Mouse (Mus musculus): ENCODE measurements around the gene Ift74. TPM values are rescaled to one million over a fixed set of nuclear protein-coding genes. Genes with fewer than 3 reads are reported as not detected.
A peak's percentile ranks its signal among the peaks of the same experiment; 100 is the strongest.
"Not testable (repeated sequence)": the region's sequence is repeated elsewhere in the genome, so short reads cannot be mapped to it uniquely, and the experiment has no call there.

Gene Ift74
- total RNA-seq, 2 experiments from 2014 or later, result 6.8 to 7.4 TPM

DNA sequence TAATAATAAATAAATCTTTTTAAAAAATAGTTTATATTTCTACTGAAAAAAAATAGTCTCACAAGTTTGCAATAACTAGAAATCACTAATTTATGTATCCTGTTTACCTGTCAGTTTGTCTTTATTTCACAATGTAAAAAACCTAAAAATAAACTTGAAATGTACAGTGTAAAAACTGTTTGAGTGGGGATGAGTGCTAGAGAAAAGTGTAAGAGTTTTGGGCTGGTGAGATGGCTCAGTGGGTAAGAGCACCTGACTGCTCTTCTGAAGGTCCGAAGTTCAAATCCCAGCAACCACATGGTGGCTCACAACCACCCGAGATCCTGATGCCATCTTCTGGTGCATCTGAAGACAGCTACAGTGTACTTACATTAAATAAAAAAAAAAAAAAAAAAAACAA lies 75.5 kb downstream of the Ift74 start:
- intact Hi-C loops (cut with DNase I), result loop anchor here (2.0 kb wide), 1 partner anchor 53 kb away; no protein-coding TSS in a partner anchor
- DNase-seq, result not testable (repeated sequence)

DNA sequence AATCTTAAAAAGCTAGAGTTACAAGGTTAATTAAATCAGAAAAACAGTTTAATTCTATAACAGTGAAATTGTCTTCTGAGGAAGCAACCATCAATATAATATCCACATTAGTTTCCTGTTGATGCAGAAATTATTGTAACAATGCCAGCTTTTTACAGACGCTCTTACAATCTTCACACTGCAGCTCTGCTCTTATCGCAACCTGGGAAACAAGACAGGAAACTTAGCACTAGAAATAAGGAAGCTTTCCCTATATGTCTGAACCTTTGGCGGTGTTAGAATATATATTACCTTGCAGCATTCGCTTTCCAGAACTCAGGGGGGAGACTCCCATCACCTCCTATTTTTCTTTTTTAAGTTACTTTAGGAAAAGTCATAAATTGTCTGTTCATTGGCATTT lies 76.8 kb downstream of the Ift74 start:
- no peak for DNase-seq
- intact Hi-C loops (cut with DNase I), result no loop called here

DNA sequence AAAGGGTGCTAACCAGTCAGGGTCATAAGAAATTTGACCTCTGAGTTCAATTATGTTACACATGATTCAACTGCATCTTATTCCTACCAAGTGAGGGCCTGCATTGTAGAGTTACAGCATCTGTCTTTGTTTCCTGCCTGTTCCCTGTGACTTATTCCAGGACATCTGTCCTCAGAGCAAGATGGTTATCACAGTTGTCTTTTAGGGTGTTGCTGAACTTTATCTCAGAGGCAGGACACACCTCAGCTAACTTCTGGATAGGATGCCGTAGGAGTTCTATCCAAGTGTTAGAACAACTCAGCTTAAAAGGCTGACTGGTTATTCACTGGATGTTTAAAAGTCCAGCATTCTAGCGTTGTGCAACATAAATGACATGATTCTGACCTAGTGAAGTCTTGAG lies 77.9 kb downstream of the Ift74 start:
- intact Hi-C loops (cut with DNase I), result no loop called here
- no peak for DNase-seq

DNA sequence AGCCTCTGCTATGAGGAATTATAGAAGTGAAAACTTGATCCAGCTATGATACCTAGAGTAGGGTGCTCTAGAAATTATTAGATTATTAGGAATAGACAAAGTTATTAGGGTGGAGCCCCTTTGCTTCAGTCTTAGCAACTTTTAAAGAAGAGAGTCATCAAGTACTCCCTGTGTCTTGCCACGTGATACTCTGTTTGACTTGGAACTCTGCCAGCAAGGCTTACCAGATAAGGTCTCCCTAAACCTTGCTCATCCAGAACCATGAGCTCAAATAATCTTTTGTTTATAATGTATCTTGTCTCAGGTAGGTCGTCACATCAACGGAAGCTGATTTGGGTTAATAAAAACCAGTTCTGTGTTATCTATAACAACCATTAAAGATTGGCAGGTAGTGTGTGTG lies 82.1 kb downstream of the Ift74 start:
- no peak for DNase-seq
- intact Hi-C loops (cut with DNase I), result no loop called here

DNA sequence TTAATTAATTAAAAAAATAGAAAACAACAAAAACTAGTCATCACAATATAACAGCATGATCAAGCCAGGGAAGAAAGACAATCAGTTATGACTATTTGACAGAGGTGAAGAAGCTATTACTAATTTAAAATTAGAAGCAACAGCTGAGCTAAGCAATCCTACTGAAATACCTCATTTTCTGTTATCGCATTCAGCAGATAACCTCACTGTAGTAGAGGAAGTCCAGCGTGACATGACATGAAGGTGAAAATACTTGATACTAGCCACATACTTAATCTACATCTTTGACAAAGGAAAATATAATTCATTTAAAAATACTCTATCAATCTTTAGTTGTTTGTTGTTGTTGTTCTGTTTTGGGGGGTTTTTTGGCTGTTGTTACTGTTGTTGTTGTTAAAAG lies 96.7 kb downstream of the Ift74 start:
- intact Hi-C loops (cut with DNase I), result no loop called here
- no peak for DNase-seq

DNA sequence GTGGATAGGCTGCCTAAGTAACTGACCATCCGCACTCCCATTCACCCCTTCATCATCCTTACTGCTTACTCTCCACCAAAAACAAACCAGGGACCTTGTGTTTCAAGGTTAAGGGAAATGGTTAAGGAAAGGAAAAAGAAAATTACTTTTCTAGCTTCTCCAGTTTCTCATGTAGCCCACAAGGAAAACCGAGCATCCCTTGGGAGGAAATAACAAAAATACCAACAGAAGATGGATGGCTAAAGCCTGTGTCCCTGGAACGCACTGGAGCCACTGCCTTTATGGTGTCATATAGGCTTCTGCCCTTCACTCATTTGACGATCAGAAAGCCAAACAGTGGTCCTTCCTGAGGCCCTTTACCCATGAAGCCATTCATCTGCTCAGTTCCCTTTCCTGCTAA lies 97.1 kb downstream of the Ift74 start:
- DNase-seq, result no peak
- intact Hi-C loops (cut with DNase I), result no loop called here

DNA sequence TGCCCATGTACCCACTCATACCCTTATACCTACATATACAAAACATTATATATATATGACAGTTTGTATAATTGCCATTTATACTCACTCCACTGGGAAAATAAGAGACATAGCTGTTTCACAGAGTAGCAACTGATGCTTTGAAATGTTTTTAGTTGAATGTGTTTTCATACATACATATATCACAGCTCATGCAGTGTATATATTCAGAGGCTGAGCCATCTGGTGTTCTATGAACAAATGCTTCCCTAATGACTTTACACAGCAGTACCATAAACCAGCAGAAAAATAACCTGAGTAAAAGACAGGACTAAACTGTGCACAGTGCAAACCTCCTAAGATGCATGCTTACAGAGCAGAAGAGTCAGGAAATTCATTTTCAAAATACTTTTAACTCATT lies 99.5 kb downstream of the Ift74 start:
- no peak for DNase-seq
- intact Hi-C loops (cut with DNase I), result no loop called here

DNA sequence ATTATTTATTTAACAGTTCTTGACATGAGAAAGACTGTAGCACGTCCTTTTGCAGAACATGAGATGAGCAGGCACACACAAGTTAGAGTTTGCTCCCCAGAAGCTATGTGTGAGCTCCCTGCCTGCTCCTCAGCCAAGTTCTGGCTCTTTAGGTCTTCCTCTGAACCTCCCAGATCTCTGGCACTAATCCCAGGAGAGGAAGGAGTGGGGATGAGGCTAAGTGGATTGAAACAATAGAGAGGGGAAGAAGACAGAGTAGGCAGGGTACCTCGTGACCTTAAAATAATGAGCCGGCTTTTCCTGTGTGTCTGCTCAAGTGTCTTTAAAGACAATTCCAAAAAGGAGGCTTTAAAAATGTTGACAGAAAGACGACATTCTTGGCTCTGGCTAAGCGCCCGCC lies 100.9 kb downstream of the Ift74 start:
- intact Hi-C loops (cut with DNase I), result no loop called here
- DNase-seq, result peak; percentile 46 to 52

DNA sequence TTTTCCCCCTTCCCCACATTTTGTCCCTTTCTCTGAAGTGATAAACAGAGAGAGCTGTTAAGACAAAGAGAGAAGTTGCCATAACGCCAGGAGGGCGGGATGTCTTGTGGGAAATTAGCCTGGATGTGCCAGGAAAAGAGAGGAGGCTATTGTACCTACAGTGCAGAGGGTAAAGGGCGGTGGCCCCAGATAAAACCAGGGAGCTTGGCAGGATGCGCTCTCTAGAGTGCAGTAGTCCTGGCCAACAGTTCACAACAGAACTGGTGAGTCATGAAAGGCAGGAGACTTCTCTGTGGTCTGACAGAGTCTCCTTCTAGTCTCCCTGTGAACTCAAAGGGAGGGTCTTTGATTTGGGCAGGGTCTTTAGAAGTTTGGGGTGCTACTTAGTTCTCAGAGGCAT lies 111.5 kb downstream of the Ift74 start:
- intact Hi-C loops (cut with DNase I), result no loop called here
- peak; percentile 46 to 53 for DNase-seq

DNA sequence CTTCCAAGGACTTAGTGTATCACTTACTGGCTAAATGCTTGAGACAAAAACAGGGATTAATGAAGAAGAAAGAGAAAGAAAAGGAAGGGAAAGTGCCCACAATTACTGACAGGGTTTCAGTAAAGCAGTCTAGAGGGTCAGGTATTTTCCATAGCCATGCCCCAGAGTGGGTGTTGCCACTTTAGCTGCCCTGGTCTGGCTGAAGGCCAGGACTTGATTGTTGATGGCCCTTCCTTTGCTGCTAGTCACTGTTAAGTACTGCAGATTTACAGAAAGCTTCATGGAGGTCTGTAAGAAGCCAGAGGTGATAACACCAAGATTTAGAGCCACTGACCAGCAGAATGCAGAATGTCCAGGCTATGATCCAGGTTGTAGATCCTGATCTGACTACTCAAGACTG lies 118.4 kb downstream of the Ift74 start:
- DNase-seq, result no peak
- intact Hi-C loops (cut with DNase I), result no loop called here

DNA sequence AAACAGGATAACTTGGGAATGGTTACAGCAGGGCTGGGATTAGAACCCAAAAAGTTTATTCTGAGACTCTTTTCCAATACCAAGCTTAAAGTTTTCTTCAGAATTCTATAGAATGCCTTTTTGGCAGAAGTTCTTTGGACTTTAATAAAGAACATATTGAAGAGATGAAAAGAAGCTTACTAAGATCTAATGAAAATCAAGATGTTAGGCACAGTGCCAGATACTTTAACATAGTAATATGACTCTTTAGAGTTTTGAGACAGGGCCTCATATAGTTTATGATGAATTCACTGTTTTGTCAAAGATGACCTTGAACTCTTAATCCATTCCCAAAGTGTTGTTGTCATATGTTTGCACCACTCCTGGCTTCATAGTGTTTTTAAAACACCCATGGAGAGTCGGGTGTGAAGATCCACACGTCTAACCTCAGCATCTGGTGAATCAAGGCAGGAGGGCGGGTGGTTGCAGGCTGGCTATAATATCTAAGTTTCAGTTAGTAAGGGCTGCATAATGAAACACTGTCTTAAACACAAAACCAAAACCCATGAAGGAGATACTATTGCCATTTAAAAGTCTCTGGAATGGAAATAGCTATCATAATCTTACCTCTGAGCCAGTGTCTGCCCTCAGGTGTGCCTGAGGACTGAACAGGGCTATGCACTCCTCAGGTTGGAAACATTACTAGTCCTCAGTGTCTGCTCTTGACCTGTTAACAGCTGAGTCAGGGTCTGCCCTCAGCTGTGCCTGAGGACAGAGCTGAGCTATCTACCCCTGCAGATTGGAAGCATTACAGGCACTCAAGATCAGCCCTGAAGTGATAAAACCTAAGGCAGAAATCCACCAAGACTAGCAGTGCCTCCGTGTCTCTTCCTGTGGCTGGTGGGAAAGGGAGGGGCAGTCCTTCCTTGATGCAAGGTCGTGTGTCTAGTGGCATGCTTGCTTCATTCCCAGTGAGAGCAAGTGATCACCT lies 123.3 kb downstream of the Ift74 start:
- DNase-seq, result no peak
- intact Hi-C loops (cut with DNase I), result loop anchor here (5.0 kb wide), 1 partner anchor 65 kb away; no protein-coding TSS in a partner anchor

DNA sequence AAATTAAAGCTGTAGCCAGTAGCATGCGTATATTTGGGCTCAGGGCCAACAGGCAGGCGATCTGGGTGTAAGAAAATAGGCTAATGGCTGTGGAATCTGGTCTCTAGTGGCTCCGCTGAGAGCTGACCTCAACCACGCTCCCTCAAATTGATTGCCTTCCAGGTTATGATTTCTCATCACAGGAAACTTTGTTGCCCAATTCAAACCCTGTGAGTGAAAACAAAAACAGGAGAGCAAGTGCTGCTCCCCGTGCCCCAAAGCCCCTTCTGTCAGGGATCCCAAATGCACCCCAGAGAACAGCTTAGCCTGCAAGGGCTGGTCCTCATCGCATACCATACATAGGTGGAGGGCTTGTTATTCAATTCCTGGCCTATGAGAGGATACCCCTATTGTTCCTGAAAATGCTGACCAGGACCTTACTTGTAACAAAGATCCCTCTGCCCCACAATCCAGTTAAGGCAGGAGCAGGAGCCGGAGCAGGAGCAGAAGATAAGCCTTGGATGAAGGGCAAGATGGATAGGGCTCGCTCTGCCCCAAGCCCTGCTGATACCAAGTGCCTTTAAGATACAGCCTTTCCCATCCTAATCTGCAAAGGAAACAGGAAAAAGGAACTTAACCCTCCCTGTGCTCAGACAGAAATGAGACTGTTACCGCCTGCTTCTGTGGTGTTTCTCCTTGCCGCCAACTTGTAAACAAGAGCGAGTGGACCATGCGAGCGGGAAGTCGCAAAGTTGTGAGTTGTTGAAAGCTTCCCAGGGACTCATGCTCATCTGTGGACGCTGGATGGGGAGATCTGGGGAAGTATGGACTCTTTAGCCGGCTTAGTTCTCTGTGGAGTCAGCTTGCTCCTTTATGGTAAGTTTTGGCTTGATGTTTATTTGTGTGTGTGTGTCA lies 124.8 kb downstream of the Ift74 start, which contains the start of gene Tek:
TSS of gene Tek (plus strand) at position 452 of the 894 bp plus-strand sequence.
- intact Hi-C loops (cut with DNase I), result loop anchor here (5.0 kb wide), 1 partner anchor 67 kb away; no protein-coding TSS in a partner anchor
- DNase-seq, result peak; percentile 72 to 75

DNA sequence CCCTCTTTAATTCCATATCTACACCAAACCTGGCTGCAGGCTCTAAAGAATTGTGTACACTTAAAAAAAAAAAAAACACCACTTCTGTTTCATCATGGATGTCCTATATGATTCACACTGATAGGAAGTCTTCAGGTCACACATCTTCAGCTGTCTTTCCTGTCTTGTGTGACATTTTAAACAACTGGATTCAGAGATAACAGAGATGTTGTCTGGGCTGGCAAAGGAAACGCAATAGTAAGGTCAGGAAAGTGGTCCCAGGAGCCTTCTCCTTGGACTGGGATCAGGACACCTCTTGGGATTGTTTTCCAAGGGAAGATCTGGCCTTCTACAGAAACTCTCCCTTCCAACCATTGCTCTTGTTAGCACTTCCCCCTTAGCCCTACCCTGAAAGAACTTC lies 127.5 kb downstream of the Ift74 start:
- intact Hi-C loops (cut with DNase I), result loop anchor here (2.0 to 5.0 kb wide), 4 partner anchors 21 to 310 kb away; partner anchors contain the start of gene Jun
- DNase-seq, result no peak

Small RNA genes within 50 kb of the gene (microRNA-seq; reads per million reads assigned to microRNA genes)
- 1,204 to 1,294 reads per million in 2 experiments for gene Mir872

Other genes starting within 250 kb of the Ift74 start
- gene Gm10306, start 57.9 kb upstream of the Ift74 start, total RNA-seq (2021), result not detected
- gene Caap1, start 57.7 kb upstream of the Ift74 start, total RNA-seq (2021), result 1 to 10 TPM; 4.7 to 6.4 TPM
- 10 to 100 TPM; 48.7 to 49.1 TPM for gene Plaa, start 11.2 kb upstream of the Ift74 start, total RNA-seq (2021)
- not detected for gene Lrrc19, start 35.7 kb downstream of the Ift74 start, total RNA-seq (2021)
- gene Tek, start 124.8 kb downstream of the Ift74 start, total RNA-seq (2021), result 10 to 100 TPM; 61.1 to 69.4 TPM

All from heart, postnatal 10 days (tissue).